Mouse (Mus musculus): ENCODE data around the gene Tnn.

The Tnn gene

GRCm38 (mm10) chr1:160043271-160043975, 110.0 kb downstream of the Tnn start:
- DNase-seq: no peak

GRCm38 (mm10) chr1:160042351-160042750, 111.0 kb downstream of the Tnn start:
- DNase-seq: no peak

- DNase-seq: no peak
Observed at GRCm38 (mm10) chr1:160041264-160041775, 112.1 kb downstream of the Tnn start.

GRCm38 (mm10) chr1:160039951-160040645, 113.3 kb downstream of the Tnn start:
- no peak for DNase-seq

GRCm38 (mm10) chr1:160036996-160037521, 116.3 kb downstream of the Tnn start:
- DNase-seq: no peak

- DNase-seq: no peak
Observed at GRCm38 (mm10) chr1:160035561-160035960, 117.8 kb downstream of the Tnn start.

Measured in right cerebral cortex, postnatal 25 days (tissue).